Mouse (Mus musculus) fibroblast of lung, adult 2 months (primary cell): ENCODE measurements at regions not wholly inside any gene's neighbourhood (a gene's known extent, or its start where the extent isn't known, plus 50 kb on each side); places are given as distances from the start of the nearest gene placed in this dataset.

ENCODE experiments used
- DNase-seq: peaks from one replicate; pipeline ENCODE4 v3.0.0-alpha.2; 2011; ENCODE audit warnings: low read depth

- peak; percentile 28 for DNase-seq
These were observed 1373.9 kb upstream of the Zeb2 start for GRCm38 (mm10) chr2:46491081-46491480.

DNA sequence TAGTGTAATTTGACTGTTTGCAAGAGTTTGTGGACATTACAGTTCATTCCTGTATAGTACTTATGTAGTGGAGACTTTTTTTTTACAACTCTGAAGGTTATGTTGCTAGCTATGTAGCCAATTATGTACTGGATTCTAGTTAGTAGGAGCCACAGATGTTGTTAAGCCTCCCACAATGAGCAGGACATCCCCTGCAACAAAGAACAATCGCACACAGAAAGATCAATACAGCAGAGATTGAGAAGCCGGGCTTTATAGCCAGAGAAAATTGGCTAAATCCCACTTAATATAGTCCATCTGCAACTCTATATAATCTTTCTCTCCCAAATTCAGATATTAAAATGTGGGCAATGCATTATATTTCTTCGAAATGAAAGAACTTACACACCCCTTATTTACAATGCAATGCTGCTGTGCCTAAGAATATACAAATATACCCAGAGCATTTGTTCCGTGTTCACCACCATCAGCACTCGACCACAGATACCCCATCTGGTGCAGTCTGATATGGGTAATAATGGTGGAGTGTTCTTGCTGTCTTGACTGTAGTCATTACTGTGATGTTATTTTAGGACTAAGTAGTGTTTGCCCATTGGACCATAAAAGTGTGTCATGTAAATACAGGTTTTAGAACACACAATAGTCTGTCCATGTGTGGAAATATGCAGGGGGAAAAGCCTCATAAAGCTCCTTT lies 1351.9 kb upstream of the Zeb2 start:
- DNase-seq, result no peak

- DNase-seq, result no peak
These were observed 1348.2 kb upstream of the Zeb2 start for GRCm38 (mm10) chr2:46465389-46465788.

DNA sequence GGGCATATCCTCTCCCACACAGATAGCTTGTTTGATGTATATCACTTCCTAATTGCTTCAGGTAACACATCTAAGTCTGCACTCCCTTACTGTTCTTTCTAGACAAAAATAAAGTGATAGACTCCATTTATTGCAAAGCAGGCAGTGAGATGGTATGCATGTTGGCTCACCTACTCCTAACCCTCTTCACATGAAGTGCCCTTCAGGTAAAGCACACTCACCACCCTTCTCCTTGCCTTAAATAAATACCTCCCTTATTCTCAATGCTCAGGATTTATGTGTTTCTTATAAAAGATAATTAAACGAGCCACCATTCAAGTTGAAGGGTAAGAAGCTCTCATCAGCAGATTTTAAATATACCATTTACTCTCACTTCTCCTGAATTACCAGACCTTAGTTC lies 1347.7 kb upstream of the Zeb2 start:
- DNase-seq, result no peak

- DNase-seq, result no peak
These were observed 1345.5 kb upstream of the Zeb2 start for GRCm38 (mm10) chr2:46462670-46463069.

DNA sequence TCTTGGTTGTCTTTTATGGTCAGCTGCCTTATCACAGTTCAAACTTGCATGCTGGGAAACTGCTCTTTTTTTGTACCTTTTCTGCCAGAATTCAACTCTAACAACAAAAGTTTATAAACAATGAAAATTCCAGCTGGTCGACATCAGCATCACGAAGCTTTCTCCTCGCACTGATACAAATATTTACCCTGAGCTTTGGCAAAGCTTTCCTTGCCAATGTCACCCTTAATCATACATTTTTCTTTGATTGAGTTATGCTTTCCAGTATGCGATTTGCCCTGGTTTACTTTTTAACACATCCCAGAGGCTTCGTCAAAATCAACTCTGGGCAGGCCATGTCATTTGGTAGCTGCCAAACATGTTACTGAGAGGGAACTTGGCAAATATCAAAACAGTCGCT lies 1333.5 kb upstream of the Zeb2 start:
- no peak for DNase-seq

GRCm38 (mm10) chr2:46445306-46445705 lies 1328.1 kb upstream of the Zeb2 start:
- no peak for DNase-seq

DNA sequence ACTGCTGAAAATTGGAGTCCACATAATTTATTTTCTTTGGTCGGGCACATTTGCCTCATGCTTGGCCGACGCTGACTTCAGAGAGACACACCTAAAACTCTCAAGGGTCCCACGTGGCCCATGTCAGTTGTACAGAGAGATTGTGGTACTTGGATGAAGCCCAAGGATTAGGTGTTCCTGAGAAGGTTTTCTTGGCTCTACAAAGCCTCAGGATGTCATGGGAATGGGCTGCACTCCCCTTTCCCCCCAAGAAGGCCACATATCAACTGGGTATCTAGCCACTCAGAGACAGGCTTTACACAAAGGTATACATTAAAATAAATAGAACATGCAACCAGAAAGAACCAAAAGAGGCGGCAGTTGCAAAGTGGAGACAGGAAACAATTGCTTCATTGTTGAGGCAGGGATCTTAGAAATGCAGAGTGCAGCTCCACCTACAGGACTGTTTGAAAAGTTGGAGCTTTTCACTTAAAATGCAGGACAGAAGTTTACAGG lies 1326.5 kb upstream of the Zeb2 start:
- peak; percentile 85 for DNase-seq

DNA sequence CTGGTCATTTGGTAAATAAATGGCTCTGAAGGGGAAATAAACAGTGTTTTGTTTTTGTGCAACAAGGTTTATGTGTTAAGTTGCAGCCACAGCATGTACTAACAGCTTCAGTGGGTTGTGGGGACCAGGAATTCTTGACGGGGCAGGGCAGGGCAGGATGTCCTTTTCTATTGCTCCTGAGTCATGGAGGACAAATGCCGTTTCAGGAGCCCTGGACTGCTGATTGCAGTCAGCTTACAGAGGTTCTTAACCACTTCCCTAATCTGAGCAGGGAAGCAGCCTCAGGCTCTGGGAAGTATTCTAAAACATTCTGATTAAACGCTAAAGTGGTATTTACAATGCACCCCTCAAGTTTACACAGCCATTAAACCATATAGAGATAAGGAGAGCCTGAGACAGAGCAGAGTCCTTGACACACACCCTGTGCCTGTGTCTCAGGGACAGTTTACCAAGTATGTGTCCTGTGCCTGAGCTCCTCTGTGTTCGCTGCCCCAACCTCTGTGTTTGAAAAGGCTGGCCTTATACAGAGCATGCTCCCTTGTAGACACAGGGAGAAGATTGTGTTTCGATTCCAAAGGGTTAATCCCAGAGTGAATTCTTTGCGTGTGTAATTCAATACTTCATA lies 1326.0 kb upstream of the Zeb2 start:
- no peak for DNase-seq

DNA sequence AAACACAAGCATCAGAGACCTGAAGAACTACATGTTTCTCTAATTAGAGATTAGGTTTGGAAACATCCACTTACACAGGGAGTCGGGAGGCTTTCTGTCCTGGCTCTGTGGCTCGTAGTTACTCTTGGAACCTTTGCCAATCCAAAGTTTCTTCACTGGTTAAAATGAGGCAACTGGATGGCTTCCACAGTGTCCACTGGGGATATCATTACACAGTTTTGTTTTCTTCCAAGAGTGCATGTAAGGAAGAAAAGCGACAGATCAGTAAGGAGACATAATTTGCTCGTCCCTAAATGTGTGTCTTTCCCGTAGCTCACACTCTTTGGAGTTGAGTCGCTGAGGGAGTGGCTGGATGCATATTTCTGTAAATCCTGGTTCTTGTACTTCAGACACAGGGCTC lies 1325.4 kb upstream of the Zeb2 start:
- no peak for DNase-seq

- no peak for DNase-seq
These were observed 1324.7 kb upstream of the Zeb2 start for GRCm38 (mm10) chr2:46441927-46442326.

DNA sequence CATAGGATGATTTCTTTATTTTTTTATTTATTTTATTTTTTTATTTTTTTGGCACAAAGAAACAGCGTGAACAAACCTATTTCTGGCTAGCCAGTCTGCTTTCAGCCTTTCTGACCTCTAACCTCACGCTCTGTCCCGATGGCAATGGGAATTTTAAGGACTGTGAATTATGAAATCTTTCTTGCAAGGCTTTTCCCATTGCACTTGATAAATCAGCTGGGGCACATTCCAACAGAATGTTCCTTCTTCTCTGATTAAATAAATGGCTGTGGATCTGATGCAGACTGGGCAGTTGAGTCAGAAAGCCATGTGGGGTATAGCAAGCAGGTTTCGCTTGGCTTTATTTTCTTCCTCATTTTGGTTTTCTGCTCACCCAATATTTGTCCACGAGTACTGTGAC lies 1324.2 kb upstream of the Zeb2 start:
- no peak for DNase-seq

- no peak for DNase-seq
These were observed 1322.8 kb upstream of the Zeb2 start for GRCm38 (mm10) chr2:46440038-46440437.

DNA sequence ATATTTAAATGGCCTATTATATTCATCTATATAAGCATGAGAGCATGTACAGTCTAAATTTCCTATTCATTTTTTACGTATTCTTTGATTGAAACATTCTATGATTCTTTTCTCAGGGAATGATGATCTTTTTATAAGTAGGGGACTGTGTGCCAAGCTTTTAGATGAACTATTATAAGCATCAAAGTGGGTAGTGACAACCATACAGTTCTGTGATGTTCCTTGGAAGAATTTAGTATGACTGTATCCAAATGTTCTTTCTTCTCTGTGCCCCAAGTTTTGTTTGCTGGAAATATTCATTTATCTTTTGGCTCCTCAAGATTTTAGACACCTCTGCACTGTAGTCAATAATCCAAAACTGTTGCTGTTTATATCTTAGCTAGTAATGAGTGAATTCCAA lies 1301.1 kb upstream of the Zeb2 start:
- DNase-seq, result no peak

- DNase-seq, result no peak
These were observed 1285.3 kb upstream of the Zeb2 start for GRCm38 (mm10) chr2:46402373-46403114.

- peak; percentile 6 for DNase-seq
These were observed 1277.0 kb upstream of the Zeb2 start for GRCm38 (mm10) chr2:46394161-46394560.

DNA sequence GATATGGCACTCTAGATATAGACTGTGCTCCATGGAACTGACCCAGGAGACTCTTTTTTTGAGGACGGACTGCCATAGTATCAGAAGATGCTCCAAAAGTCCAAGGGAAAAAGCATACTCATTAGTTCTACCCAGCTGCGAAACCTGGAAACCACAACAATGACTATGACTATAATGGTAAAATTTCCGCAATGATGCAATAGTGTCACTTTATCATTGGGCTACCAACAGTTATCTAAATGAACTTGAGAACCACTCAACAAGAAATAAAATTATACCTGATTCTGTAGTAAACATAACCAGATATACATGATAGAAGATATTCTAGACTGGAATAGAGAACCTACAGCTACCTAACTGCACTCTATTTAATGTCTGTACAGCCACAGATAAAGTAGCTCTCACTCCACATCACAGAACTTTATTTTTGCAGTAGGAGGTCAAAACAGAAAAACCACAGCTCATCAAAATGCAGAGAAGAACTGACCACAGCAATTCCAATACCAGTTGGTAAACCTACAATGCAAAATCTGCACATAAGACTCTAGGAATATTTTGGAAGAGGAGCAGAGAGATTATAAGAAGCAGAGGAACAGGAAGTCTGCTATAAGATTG lies 1255.8 kb upstream of the Zeb2 start:
- DNase-seq, result no peak

DNA sequence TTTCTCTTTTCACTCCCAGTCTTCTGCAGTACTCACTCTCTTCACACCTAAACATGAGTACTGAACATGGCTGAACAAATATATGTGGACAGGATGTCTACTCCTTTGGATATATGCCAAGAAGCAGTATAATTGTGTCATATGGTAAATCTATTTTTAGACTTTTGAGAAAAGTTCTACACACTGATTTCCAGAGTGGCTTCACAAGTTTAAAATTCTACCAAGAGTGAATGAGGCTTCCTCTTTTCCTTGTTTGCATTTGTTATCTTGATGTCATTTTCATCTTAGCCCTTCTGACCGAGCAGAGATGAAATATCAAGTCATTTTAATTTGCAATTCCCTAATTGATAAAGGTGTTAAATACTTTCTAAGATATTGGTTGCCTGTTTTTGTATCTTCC lies 1254.6 kb upstream of the Zeb2 start:
- no peak for DNase-seq

- peak; percentile 43 for DNase-seq
These were observed 1253.8 kb upstream of the Zeb2 start for GRCm38 (mm10) chr2:46370949-46371348.

DNA sequence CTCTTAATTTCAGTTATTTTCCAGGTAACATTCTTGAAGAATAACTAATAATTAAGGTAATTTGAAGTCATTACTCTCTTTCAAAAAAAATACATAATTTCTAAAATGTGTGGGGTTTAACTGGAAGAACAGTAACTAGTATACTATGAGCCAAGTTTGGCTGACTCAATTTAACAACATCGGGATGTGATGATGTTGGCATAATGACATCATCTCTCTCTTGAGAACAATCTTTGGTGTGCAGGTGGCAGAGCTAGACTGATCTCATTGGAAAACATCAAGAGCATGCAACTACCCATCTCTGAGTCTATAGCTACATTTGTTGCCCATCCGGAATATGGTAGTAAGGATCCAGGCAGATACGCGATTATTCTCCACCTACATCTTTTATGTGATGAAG lies 1251.7 kb upstream of the Zeb2 start:
- DNase-seq, result no peak

DNA sequence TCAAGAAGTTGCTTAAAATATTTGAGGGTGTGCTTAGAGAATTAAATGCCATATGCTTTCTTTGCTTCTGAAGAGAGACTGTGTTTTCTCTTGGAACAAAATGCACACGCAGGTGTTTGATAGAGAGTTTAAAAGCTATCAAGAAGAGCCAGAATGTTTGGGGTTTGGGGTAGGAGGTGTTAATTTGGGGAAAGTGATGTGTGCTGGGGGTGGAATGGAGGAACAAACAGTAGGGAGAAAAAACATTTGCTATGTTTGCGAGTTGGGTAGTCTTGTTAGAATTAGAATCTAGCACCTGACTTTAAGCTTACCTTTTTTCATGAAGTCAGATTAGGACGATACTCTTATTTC lies 1248.9 kb upstream of the Zeb2 start:
- DNase-seq, result no peak

DNA sequence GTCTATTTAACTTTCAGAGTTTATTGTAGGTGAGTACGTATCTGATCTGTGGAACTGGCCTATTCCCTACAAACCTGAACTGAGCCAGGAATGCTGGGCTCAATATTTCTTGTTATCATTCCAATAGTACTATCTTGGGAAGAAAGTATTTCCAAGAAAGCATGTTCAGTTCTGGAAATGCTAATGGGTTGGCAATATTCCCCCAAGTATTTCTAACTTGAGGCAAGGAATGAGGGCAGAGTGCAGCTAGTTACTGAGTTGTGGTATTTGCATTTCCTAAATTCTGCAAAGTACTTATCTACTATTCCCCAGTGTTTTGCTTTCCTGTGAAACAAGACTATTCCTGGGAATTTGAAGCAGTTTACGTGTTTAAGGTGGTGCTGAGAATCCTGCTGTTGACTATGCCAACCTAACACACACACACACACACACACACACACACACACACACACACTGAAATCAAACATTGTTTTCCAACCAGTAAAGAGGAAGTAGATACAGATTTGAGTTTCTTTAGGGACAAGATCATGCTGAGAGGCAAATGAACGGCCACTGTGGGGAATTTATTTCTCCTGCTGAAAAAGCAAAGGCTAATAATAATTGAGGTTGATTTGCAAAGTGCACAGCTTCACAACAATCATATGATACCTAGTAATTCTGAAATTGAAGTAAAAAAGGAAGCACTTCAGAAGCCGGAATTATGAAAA lies 1248.4 kb upstream of the Zeb2 start:
- peak; percentile 8 for DNase-seq
